Mouse (Mus musculus) urinary bladder, postnatal 14 days (tissue): ENCODE measurements around the gene Inpp4a.

Source experiments
- DNase-seq: peaks from one replicate; pipeline ENCODE4 v3.0.0; 2021; ENCODE audit warnings: low spot score

Inpp4a gene

DNA sequence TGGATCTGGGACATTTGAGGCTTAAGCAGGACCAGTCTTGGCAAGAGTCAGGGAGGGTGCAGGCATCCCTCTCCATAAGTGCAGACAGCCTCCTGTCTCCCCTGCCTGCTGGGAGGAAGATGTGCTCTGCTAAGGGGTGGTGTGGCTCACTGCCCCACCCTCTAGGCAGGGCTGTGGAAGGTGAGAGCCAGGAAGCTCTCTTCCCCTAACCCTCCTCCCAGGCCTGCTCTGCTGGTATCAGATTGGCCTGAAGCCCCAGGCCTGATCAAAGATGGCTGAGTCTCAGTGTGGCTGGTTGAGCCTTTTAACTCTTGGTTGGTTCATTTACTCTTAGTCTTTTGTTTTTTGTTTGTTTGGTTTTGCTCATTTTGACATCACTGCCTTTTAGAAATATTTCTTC is 110.0 kb downstream of the Inpp4a start:
- DNase-seq = no peak

DNA sequence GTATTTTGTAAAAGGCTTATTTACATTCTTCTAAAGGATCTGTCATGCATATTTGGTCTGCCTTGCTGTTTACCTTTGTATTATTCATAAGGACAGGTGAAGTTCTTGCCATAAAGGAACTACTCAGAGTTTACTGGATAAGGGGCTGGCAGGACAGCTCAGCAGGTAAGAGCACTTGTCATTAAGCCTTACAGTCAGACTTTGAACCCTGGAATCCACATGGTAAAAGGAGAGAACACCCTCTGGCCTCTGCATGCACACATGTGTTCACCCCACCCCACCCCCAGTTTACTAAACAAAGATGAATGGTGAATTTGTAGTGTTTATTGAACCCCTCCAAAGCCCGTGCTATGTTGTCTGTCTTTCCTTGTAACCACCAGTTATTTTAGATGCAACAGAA is 115.7 kb downstream of the Inpp4a start:
- no peak for DNase-seq

DNA sequence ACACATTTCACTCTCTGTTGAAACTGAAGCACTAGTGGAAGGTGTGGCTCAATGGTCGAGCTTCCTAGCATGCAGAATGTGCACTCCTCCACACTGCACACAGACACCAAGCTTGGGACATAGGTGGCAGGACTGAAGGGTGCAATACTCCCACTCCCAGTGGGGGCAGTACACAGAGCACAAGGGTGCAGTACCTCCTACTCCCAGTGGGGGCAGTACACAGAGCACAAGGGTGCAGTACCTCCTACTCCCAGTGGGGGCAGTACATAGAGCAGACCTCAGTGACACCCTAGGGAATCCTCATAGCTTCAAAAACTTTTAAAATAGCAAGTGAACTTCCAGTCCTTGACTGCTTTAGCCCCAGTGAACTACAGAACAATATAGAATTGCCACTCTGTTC is 119.8 kb downstream of the Inpp4a start:
- peak; percentile 44 for DNase-seq

DNA sequence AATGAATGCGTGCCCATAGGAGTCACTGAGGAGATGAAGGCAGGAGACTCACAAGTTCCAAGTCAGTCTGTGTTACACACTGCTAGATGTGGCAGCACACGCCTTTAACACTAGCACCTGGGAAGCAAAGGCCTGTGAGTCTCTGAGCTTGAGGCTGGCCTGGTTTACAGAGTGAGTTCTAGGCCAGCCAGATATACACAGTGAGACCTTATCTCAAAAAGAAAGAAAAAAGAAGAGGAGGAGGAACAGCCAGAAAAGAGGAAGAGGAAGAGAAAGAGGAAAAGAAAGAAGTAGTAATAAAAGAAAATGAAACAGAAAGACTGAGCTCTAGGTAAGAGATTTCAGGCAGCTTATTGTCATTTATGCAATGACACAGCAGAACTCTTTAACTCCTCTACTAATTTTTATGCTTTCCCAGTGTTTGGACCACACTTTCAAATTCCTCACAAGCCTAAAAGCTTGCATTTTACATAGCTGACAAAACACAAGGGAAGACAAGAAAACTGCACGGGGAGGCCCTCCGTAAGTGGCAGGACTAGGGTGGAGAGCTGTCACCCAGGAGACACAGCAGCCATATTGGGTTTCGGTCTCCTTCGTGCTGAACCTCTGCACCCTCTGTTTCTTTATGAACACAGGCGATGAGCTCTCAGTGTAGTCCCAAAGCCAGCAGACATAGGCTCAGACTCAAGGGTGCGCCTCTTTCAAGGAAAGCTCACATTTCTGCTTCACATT is 127.6 kb downstream of the Inpp4a start:
- DNase-seq = no peak

DNA sequence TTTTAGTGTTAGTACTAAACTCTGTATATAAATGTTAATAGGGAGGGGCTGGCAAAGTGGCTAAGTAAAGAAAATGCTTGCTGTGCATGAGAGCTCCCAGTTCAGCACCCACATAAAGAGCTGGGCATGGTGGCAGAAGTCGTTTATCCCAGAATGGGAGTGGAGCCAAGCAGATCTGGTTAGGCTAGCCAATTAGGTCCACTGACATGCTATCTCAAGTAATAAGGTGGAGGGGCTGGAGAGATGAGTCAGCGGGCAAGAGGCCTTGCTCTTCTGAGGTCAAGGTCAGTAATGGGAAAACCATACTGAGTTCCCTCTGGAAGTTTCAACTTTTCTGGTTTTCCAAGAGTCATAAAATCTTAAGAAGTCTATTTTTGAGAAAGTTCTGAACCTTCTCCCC is 129.2 kb downstream of the Inpp4a start:
- no peak for DNase-seq

DNA sequence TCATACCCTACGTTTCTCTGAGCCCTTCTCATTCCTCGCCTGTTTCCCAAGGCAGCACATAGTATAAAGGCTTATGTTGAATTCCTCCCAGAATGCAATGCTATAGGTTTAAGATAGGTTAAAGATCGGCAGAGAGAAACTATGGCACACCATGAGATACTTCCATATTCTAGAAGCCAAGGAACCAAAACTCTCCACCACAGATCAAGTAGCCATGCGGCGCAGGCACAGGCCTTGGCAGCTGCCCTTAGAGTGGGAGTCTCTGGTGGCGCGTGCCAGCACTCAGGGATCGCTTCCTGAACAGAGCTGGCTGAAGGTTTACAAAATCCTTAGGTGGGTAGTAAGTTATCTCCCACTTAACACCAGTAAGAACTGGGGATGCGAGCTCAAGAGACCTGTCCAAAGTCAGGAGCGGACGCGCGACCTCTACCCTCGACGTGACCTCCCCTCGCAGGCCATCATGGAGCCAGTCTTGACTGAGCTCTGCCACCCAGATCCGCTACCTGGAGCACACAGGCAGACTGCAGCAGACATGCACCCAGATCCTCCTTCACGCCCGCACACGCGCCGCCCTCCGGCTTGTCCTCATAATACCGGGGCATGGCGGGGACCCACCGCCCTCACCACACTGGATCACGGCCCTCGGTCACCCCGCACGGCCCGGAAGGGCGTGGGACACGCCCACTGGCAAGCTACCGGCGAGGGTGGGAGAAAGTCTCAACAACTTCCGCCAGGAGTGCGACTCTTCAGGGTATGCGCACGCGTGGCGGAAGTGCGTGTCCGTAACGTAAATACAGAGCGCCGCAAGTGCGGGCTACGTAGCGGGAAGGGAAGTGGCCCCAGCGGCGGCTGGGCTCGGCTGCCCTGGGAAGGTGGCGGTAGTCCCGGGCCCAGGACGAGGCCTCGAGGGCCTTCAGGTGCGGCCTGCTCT is 130.0 kb downstream of the Inpp4a start, which contains the start of the genes Coa5 and Unc50:
TSS of gene Coa5 (minus strand) at position 738 of the 931 bp plus-strand sequence.
TSS of gene Unc50 (plus strand) at position 774 of the 931 bp plus-strand sequence.
- DNase-seq = peak; percentile 94

DNA sequence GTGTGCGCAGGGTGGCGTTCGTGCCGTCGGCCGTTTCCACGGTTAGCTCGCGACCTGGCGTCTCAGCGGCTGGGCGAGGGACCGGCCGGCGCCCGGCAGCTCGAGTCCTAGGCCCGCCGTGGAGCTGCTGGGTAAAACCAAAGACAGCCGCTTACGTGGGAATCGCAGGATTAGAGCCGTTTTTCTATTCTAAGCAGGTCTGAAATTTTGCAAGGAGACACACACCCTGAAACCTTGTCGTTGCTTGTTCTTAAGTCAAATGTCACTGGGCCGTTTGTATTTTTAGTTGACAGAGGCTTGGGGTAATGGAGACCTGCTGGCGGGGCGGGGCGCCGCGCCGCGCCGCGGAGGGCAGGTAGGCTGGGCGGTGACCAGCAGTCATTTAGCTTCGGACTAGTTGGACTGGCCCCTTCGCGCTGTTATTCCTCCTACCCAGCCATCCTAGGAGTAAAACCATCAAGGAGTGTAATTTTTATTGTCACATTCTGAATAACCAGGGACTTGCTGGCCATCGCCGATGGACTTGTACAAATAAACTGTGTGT is 130.7 kb downstream of the Inpp4a start:
- peak; percentile 16 for DNase-seq

DNA sequence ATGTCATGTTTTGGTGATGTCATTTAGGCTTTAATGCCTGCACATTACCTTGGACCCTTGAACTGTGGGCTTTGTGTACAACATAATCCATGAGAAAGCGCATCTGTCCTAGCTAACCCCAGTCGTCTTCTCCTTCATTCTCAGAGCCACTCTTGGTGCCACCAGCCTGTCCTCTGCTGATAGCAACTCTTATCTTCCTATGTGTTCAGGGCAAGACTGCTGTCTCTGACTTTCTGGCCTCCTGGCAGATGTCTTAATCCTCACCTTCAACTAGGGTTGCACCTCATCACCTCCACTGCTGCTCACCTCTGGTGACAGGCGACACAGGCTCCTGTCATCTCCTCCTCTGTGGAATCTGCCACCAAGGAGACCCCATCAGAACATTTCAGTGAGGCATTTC is 136.8 kb downstream of the Inpp4a start:
- no peak for DNase-seq

DNA sequence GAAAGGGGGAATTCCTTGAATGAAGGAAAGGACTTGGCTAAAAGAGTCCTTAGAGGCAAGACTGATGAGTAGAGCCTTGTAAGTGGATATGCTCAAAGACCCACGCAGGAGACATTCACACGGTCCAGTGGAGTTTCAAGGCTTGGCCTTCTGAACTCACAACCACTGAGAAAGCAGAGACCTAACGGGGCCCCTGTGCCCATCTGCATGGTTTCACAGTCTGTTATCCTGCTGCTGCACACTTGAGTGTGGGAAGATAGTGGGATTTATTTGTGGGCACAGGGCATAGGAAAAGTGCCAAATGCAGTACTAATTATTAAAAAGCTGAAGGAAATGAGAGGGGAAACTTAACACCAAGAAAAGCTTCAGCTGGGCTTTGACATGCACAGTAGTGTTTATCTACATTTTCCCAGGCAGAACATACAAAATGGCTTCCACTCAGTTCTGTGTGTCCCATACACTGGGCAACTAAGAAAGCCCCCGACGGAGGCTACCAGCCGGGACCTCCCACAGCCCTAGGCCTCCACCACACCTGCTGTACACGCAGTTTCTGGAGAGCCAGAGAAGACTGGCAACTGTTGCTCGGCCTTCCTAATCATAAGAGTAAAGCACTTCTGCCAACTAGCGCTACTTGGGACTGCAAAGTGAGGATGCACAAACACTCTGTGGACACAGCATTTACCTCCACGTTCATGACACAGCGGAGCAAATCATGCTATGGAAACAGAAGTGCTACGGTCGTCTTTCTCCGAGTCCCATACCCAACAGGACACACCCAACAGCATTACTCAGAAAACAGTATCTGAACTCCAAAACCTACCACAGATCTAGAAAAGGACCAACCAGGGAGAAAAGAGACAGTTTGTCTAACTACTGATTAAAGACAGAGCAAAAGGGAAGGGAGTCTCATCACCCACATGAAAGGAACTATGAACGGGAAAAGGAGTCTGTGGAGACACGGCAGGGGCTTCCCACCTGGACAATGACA is 143.5 kb downstream of the Inpp4a start:
- DNase-seq = no peak

DNA sequence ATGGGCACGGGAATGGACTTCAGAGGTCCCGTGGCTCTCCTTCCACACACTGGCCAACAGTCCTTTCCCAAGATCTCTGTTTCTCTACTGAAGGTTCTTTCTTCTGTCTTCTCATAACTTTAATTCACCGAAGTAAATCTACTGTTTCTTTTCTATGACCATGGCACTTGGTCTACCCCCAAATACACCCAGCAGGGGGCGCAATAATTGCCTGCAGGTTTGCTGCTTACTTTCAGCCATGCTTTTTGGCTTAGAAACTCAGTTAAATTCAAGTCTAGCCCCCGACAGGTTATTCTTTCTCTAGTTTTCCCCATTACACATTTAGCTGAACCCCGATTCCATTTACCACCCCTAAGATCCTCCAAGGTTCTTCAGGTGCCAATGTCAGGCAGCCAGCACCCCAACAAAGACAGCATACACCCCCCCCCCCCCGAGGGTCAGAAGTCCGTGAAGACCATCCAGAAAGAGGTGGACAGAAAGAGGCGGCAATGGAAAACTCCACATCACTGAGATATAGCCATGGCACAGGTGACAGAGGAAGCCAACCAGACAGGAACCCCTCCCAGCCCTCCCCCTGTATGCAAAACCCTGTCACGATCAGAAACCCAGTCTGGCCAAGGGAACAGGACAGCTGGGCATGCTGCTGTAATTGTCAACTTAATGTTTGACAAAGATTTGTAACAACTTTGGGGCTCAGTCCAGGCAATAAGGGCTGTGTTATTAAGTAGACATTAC is 148.9 kb downstream of the Inpp4a start:
- DNase-seq = peak; percentile 64

DNA sequence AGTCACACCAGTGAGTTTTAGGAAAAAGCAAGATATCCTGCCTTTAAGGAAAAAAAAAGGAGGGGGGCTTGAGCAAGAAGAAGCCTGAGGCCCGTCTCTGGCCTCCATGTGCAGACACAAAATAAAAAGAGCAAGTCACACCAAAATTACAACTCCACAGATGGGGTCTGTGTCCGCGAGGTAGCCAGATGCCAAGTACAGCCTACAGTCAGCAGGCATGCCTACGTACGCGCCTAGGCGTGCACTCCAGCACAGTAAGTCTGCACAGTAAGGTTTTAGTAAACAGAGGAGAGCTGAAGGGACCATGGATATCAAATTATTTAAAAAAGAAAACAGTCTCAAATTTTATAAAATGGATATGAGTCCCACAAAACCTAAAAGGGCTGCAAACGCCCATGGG is 151.6 kb downstream of the Inpp4a start:
- DNase-seq = no peak

DNA sequence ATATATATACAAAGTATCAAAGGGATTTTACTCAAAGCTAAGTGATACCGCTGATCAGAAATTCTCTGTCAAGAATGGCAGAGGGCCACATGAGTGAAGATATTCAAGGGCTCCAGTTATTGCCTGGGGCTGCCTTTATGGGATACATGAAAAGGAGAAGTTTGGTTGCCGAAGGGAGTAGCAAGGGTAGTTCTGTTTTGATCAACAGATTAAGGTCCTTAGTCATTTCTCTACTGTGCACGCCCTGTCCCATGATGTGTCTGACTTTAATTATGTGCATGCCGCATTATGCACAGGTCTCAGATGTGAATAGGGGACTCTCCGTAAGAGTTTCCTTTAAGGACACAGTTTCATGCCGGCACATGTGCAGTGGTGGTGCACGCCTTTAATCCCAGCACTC is 157.9 kb downstream of the Inpp4a start:
- DNase-seq = no peak
